Mouse (Mus musculus) layer of hippocampus, postnatal 36 days (tissue): ENCODE measurements around the gene Dbnl. TPM values are rescaled to one million over a fixed set of nuclear protein-coding genes. Genes with fewer than 3 reads are reported as not detected.

Source experiments
- DNase-seq, 2 experiments: peaks; one replicate each; pipeline ENCODE4 v3.0.0; 2022
- total RNA-seq, 2 experiments: library from RNA; stranded (reverse); gene quantifications; 2 replicates each; pipeline ENCODE4 v1.2.3; 2021

The Dbnl gene
- 10 to 100 TPM; 76.8 to 78.0 TPM for total RNA-seq

- peak; percentile 95 for DNase-seq
Observed at GRCm38 (mm10) chr11:5788056-5789014, at the start of gene Dbnl. Gene Dbnl, plus strand, starts transcription at chr11:5788488.

- DNase-seq = no peak
Observed at GRCm38 (mm10) chr11:5738888-5739632, 49.2 kb upstream of the Dbnl start.

DNA sequence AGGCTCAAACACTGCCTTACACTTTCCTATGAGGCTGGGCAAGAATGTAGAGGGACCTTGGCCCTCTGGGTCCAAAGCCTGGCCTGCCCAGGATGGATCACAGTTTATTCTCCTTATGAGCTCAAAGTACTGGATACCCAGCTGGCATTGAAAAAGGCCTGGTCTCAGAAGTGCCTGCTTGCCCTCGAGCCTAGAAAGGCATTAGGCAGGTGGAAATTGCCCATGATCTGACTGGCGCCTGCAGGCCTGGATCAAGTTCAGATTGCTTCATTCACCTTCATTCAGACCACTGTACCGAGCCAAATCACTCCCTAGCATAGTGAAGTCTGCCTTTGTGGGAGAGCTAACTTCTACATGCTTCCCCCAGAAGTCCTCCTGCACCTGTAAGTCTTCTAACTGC is 48.4 kb upstream of the Dbnl start:
- DNase-seq = no peak

DNA sequence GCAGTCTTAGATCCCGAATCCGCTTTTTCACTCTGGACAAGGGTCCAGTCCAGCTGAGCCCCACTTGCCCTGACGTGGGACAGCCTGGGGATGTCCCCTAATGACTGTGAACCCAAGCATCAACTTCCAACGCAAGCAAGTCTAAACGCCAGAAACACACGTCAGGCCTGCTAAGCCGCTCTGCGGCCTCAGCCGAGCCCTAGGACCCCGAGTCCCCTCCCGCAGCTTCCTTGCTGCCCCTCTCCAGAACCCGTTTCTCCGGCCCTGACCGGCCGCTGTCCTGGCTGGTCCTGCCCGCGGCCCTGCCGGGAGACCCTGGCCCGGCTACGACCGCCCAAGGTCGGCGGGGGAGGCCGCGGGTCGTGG is 47.7 kb upstream of the Dbnl start:
- DNase-seq = peak in 1 of 2 experiments; percentile 31

- peak; percentile 74 to 77 for DNase-seq
Observed at GRCm38 (mm10) chr11:5740965-5741627, 47.2 kb upstream of the Dbnl start.

- DNase-seq = no peak
Observed at GRCm38 (mm10) chr11:5742106-5742505, 46.2 kb upstream of the Dbnl start.

DNA sequence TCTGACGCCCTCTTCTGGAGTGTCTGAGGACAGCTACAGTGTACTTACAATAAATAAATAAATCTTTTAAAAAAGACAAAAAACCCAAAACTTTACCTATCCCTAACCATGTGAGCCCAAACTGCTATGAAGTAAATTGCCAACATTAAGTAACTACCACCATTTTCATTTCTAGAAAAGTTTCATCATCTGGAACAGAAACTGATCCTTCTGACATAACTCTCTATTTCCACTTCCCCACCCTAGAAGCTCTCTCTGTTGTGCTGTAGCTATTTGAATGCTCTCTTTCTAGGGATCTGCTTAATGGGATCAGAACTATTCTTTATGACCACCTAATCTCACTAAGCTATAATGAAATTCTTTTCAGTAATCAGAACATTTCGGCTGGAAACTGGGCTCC is 43.3 kb upstream of the Dbnl start:
- no peak for DNase-seq

GRCm38 (mm10) chr11:5753755-5754154 is 34.5 kb upstream of the Dbnl start:
- DNase-seq = no peak

DNA sequence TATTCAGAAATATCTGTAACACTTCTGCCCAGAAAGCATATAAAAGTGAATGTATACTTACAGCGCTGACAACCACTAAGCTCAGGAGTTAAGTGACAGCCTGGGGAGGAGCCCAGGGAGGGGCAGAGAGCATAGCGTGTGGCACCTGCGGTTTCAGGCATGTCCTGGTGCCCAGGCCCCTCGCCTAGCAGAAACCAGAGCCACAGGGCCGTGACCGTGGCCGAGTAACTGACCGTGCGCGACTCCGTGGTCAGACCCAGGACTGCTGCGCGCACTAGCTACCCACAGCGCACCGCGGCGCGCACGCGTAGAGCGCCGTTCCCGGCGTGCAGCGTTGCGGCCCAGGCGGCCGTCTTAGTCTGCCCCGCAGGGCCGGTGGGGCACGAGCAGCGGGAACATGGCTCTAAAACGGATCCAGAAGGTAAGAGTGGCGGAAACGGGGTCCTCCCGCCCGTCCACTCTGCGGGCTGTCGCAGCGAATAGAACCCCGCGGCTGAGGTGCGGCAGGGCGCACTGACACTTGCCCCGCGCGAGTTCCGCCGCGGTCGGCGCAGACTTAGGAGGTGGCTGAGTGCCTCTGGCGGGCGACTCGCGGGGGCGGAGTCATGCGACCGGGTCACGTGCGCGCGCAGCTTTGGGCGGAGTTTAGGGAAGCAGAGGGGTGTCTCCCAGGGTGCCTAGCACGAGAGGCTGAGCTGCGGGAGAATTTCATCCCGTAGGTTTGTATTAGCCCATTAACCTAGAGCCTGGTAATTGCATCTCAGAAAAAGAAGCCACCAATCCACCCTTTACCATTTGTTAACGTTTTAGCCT is 26.3 kb upstream of the Dbnl start, which contains the start of gene Urgcp:
TSS of gene Urgcp (minus strand) at position 557 of the 813 bp plus-strand sequence.
- peak; percentile 90 to 92 for DNase-seq

GRCm38 (mm10) chr11:5762633-5762982 is 25.7 kb upstream of the Dbnl start:
- no peak for DNase-seq

DNA sequence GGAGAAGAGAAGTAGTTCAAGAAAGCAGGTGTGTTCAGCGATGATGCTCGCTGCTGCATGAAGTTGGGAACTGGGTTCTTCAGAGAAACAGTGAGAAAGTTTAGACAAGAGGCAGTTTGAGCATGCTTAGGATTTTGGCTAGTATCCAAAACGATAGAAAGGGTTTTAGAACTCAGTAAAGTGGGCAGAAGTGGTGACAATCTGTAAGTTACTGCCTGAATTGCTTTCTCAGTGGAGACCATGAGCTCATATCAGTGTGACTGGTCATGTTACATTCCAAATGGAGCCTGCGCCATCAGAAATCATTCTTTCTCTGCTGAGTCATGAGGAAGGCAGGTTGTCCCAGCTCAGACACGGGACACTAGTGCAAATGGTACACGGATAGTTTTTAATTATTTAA is 22.3 kb upstream of the Dbnl start:
- no peak for DNase-seq

DNA sequence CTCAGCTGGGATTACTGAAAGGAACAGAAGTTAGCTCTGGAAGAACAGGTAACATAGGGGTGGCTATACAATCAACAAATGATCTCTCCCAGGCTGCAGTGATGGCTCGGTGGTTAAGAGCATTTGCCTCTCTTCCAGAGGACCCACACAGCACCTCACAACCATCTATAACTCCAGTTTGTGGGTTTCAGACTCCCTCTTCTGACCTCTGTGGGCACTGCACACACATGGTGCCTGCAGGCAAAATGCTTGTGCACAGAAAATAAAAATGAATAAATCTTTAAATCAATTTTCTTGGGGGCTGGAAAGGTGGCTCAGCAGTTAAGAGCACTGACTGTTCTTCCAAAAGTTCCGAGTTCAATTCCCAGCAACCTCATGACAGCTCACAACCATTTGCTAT is 9.8 kb upstream of the Dbnl start:
- no peak for DNase-seq

GRCm38 (mm10) chr11:5780035-5780499 is 8.2 kb upstream of the Dbnl start:
- no peak for DNase-seq

DNA sequence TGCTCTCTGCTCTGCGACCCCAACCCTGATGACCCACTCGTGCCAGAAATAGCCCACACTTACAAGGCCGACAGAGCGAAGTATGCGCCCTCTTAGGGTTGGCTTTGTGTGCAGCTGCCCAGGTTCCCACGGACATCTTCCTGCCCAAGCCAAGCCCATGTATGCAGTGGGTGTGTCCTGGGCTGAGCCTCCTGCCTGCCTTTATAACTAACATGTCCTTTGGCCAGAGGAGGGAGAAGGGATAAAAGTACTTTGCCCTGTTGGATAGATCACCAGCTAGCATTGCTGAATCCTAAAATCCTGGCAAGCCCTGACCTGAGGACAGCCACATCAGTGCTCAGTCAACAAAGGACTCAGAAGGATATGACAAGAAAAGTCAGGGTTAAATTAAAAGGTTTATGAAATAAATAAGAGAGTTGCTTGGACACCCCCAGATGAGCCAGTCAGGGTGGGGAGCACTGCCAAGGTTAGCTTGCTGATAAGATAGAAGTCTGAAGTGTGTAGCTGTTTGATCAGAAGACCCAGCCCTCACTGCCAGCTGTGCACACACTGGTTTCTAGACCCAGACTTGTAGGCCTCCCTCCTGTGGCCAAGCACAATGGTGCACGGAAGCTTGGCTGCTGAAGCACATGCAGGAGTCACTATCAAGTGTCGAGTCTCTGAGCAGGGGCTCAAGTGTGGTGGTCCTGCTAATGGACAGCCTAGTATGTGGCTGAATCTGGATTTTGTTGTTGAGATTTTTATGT is 5.9 kb upstream of the Dbnl start:
- no peak for DNase-seq

DNA sequence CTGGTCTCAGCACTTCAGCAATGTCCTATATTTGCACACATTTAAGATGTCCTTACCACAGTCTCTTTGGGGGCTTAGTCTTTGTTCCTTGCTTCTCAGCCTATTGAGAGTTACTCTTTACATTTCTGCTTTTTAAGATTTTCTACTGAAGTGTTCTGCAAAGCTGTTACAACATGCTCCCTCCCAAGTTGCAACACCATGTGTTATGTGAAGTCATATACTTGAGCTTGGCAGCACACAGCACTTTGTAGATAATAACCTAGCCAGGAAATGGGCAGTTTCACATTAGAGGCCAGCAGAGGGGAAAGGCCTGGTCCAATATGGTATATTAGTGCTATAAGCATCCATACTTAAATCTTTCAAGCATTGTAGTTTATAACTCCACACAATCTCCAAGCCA is 2.6 kb upstream of the Dbnl start:
- no peak for DNase-seq

DNA sequence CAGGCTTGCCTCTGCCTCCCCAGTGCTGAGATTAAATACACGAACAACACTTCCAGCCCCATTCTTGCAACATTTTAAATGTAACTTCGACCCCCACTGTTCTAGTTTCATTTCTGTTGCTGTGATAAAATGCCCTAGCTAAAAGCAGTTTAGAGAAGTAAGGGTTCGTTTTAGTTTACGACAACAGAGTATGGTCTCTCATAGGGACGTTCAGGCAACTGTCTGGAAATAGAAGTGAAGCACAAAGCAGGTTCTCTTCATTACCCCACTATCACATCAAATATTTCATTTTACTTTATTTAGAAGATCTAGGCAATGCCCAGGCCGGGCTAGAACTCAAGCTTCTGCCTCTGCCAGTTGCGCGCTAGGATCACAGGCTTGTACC is 625 bp upstream of the Dbnl start:
- no peak for DNase-seq

- DNase-seq = no peak
Observed at GRCm38 (mm10) chr11:5789071-5789753, 924 bp downstream of the Dbnl start.

DNA sequence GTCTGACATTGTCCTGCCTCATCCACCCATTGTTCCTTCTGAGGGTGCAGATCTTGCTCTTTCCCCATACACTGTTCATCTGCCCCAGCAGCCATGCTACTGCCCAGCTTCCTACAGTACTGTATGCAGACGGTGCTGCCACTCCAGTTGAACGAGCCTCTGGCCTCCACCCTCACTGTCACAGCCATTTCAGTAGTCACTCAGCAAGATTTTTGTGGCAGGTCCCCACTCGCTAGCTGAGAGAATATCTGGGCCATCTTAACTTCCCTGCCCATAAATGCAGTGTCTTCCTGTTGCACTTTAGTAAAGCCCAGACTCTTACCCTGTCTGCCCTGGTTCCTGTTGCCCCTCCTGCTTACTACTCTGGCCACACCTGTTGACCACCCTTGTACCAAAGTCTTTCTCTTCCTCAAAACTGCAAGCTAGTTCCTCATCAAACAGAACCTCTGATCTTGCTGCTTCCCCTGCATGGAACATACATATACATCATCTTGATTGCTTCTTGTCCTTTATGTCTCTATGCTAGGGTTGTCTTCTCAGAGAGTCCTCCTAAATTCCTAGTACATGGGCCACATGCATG is 1.6 kb downstream of the Dbnl start:
- DNase-seq = no peak

DNA sequence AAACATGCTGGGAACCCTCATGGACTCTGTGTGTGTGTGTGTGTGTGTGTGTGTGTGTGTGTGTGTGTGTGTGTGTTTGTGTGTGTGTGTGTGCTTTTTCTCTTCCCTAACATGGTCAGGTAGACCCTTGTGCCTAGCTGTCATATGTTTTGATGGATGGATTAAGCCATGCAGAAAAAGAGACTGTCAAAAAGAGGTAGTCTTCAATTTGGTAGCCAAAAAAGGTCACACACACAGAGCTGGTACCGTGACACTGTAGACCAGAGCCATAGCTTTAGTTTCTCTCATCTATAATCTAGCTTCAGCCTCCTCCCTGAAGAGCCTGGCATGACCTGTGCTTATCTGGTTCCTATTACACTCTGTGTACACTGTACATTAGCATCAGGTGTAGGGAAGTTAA is 2.1 kb downstream of the Dbnl start:
- no peak for DNase-seq

DNA sequence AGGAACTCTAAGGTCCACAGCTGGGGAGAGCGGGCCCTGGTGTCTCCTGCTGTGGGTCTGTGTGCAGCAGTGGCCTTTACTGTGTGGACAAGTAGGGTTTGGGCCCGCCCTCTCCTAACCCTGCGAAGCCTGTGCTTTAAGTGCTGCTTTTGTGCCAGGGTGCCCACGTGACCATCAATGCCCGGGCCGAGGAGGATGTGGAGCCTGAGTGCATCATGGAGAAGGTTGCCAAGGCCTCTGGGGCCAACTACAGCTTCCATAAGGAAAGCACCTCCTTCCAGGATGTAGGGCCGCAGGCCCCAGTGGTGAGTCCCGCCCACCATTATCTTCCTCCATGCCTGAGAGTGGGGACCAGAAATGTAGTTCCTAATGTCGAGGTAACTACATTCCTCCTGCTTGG is 7.0 kb downstream of the Dbnl start:
- DNase-seq = no peak
